Mouse (Mus musculus): ENCODE data around the gene Vmn1r218.
"Not testable (repeated sequence)": the region's sequence is repeated elsewhere in the genome, so short reads cannot be mapped to it uniquely, and the experiment has no call there.

Vmn1r218 gene

DNA sequence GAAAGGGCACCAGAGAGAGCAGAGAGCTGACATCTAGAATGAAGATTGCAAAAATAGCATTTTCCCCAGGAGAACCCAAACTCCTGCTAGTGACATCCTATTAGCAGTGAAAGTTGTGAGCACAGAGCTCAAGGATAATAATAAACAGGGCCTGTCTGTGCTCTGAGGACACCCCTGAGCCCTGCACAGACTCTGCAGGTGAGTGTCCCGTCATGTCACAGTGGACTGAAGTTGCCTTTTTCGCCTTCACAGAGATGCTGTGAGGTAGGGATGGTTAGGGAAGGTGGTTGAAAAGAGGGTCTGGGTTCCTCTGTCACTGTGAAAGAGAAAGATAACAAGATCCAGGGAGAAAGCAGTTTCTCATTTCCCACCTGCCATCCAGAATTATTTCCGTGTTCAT is at the start of gene Vmn1r218:
Gene Vmn1r218 (plus strand): TSS at position 57 of the 400 bp plus-strand sequence.
- DNase-seq (ENCODE audit: extremely low spot score, low read depth, low spot score): no peak

DNA sequence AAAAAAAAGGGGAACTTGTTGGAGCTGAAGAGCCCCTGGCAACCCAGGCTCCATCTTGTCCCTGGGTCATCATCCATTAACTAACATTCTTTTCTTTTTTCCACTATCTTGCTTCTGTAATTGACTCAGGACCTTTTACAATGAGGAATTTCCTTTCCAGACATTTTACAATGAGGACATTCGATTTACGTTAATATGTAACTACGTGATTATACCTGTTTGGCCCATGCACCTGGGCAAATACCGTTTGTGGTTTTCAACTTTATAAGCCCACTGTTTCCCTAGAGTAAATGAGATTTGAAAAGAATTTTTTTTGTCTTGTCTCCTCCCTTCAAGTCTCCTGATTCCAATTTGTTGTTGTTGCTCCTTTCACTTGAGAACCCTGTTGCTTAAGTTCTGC is 38.6 kb upstream of the Vmn1r218 start:
- no peak for DNase-seq (ENCODE audit: extremely low spot score, low read depth, low spot score)

DNA sequence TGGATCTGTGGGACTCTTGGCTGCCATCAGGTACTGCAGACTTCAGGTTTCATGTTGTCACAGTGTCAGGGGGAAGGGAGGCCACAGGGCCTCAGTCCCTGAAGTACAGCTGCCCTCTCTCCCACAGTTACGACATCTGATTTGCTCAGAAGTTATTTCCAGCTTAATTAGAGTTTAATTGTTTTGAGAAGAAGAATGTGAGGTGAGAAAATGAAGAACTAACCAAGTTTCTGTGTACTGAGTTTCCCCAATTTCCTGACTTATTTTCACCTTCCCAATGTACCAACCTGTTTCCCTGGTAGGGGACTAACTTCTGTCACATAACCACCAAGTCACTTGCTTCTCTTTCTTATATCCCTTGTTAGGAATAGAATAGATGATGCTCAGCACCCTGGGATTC is 14.8 kb upstream of the Vmn1r218 start, which contains the start of gene Vmn1r217:
Gene Vmn1r217 (minus strand): TSS at position 101 of the 400 bp plus-strand sequence.
- DNase-seq (ENCODE audit: extremely low spot score, low read depth, low spot score): not testable (repeated sequence)

DNA sequence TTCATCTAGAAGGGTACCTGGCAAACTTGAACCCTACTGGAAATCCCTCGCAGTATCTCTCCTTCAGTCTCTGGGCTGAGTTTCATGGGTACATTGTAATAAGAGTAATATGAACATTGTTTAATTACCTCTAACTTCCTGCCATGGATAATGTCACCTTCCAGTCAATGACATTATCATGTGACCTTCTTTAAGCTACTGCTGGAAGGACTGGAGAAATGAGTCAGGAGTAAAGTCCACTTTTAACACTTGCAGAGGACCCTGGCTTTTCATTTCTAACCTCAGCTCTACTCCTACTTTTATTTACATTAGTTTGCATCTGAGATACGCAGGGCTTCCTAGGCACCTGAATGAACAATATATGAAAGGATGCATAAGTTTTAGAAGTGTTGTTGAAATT is 12.3 kb upstream of the Vmn1r218 start:
- no peak for DNase-seq (ENCODE audit: extremely low spot score, low read depth, low spot score)

DNA sequence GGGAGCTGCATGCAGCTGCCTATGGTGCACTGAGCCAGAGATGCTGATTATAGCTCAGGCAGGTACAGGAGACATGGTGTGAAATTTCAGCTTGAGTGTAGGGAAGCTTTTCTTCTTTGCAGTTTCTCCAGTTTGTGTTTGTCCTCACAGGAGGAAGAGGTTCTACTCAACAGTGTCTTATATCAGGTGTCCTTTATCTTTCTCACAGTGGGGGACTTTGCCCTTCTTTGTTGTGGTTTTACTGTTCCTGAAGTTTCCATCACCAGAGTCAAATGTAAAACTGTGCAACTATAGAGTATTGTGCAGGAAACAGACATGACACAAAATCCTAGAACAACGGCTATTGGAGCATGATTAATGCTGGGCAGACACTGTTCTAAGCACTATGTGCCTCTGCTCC is 546 bp downstream of the Vmn1r218 start:
- no peak for DNase-seq (ENCODE audit: extremely low spot score, low read depth, low spot score)

DNA sequence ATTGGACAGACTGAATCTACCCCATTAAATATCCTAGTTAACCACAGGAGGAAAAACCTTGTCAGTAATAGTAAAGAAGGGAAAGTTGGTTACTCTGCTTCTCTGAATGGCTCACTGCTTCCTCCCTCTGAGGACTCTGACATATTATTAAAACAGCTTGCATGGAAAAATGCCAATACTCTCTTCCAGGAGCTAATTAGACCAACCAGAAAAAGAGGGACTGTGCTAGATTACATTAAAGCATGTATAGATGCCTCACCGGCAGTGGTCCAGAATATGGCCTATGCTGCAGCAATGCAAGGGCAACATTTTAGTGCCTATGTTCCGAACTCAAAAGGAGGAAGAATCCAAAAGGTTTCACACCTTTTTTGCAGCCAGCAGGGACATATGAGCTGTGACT is 5.9 kb downstream of the Vmn1r218 start:
- DNase-seq (ENCODE audit: extremely low spot score, low read depth, low spot score): no peak

DNA sequence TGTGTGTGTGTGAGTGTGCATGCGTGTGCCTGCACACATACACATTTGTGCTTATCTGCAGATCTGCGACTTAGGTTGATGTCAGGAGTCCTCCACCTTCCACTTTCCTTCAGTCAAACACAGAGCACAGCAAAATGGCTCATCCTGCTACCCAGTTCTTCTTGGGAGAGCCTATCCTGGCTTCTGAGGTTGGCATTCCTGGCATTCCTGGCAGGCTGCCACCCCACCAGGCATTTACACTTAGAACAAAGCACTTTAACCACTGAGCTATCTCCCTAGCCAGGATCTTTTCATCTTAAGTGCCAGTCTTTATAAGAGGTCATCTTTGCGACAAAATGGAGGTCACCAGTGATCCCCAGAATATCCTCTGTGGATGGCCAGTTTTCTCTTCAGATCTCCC is 24.9 kb downstream of the Vmn1r218 start:
- no peak for DNase-seq (ENCODE audit: extremely low spot score, low read depth, low spot score)

DNA sequence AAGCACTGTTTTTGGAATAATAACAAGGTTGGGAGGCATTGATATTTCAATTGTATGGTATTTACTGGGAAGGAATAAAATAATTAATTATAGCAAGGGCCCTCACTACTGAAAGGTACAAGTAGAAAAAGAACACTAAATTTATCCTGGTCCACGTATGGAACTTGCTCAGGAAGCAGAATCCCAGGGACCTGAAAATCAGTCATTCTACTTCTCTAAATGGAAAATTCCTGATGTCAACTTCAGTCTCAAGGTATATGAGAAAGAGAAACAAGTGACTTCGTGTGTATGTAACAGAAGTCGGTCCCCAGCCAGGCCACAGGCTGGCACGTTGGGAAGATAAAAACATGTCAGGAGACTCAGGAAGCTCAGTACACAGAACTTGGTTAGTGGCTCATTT is 26.1 kb downstream of the Vmn1r218 start, which contains the start of gene Vmn1r219:
Gene Vmn1r219 (plus strand): TSS at position 301 of the 400 bp plus-strand sequence.
- no peak for DNase-seq (ENCODE audit: extremely low spot score, low read depth, low spot score)

DNA sequence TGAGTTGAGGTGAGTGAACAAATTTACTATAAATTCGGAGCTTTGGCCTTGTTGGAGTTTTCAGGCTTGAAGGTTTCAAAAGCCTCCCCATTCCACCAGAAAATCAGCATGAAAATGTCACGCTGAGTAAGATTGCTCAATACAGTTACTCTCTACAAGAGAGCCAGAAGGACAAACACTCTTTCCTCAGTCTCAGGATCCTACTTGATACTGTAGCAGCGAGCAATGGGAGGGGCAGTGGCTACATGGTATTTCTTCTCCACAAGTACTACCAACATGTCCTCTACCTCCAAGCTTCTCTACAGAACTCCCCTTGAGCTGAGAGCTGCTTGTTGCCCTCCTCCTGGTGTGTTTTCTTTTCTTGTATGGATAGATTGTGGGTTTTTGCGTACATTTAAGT is 33.5 kb downstream of the Vmn1r218 start:
- not testable (repeated sequence) for DNase-seq (ENCODE audit: extremely low spot score, low read depth, low spot score)

DNA sequence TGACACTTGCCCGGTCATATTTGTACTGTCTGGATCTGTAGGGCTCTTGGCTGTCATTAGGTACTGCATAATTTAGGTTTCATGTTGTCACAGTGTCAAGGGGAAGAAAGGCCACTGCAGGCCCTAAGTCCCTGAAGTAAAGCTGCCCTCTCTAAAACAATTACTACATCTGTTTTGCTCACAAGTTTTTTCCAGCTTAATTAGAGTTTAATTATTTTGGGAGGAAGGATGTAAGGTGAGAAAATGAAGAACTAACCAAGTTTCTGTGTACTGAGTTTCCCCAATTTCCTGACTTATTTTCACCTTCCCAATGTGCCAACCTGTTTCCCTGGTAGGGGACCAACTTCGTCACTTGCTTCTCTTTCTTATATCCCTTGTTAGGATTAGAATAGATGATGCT is 54.9 kb downstream of the Vmn1r218 start, which contains the start of gene Vmn1r220:
Gene Vmn1r220 (minus strand): TSS at position 101 of the 400 bp plus-strand sequence.
- no peak for DNase-seq (ENCODE audit: extremely low spot score, low read depth, low spot score)

Data from hindlimb bud, embryonic 11.5 days (tissue).